Mouse (Mus musculus) left cerebral cortex, adult 8-10 months (tissue): Measurements from ENCODE around the gene Cdc42ep5. TPM values are rescaled to one million over a fixed set of nuclear protein-coding genes. Genes with fewer than 3 reads are reported as not detected.

Experiments
- DNase-seq, 2 experiments: peaks; one replicate each; pipeline ENCODE4 v3.0.0; 2022; ENCODE audit warnings: low spot score in 2 of 2
- total RNA-seq, 4 experiments: library from RNA; stranded (reverse); gene quantifications; 2 replicates each; pipeline ENCODE4 v1.2.4; 2022

Cdc42ep5 gene
- total RNA-seq, 4 experiments from 2014 or later: 1.0 to 2.3 (median 1.6) TPM

DNA sequence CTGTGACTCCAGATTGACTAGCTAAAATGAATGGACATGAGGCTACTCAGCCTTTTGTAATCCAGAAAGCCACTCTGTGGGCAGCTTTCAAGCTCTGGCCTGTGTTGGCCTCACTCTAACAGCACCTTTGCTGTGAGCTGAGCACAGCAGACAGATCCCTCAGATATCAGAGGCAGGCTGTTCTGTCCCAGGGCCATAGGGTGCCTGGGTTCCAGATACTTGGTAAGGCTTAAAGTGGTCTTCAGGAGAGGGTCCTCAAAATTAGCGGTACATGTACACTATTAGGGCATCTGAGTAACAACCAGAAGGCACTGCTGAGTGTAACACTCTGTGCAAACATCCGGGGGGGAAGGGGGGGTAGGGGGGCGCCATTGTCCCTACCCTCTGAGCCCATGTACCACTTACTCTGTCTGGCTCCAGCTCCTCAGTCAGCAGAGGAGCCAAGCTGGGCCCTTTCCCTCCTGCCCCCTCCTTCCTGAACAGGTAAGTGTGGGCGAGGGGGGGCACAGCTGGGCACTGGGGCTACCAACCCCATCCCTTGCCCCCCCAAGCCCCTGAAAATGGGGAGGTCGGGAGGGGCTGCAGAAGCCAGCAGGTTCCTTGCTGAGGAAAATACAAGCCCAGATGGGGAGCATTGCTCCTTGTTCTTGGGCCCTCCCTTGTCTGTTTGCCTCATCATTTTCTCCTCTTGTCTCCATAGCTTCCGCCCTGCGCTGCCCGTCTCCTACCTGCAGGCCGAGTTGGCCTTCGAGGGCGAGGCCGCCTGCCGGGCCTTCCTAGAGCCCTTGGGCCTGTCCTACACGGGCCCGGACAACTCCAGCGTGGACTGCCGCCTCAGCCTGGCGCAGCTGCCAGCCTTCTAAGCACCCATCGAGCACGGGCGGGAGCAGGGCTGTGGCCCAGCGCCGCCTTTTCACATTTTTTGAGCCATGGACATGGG is 18.1 kb downstream of the Cdc42ep5 start:
- DNase-seq: peak in 1 of 2 experiments; percentile 17

DNA sequence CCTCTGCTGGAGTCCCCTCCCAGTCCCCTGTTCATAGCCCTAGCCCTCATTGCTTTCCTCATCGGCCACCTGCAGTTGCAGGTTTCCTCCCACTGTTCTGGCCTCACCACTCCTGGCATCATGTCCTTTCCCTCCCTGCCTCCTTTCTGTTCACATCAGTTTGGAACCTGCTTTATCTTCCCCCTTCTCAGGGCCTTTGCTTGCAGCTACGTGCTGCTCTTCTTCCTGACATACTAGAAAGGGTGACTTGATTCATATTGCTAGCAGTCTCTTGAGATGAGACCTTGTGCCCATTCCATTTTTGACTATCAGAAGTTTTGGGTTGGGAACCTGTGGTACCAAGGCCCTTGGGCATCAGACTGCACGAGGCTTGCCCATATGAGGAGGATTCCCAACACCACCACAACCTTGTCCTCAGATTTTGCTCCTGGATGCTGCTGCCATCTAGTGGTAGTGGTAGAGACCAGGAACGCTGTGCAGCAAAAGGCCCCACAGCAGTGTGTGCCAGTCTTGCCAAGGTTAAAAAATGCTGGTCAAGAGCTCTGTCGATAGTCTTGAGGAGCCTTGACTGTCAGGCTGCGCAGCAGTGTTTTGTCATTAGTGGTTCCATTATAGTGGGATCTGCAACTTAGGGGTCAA is 19.0 kb downstream of the Cdc42ep5 start:
- peak in 1 of 2 experiments; percentile 43 for DNase-seq

DNA sequence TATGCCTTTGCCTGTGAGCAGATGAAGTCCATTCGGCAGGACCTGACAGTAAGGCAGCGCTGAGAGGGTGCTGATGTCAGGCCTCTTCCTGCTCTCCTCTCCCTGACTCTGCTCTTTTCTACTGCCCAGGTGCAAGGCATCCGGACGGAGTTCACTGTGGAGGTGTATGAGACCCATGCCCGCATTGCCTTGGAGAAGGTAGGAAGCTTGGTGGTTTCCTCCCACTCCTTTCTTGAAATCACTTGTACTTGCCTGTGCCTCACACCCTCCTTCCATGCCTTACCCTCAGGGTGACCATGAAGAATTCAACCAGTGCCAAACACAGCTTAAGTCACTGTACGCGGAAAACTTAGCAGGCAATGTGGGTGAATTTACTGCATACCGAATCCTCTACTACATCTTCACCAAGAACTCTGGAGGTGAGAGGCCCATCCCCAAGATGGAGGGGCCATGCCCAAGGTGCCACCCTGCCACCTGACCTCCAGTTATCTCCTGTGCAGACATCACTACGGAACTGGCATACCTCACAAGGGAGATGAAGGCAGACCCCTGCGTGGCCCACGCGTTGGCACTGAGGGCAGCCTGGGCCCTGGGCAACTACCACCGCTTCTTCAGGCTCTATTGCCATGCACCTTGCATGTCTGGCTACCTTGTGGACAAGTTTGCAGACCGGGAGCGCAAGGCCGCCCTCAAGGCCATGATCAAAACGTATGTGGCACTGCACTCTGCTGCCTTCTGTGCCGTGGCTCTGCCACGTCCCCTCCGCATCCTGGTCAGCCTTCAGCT is 19.7 kb downstream of the Cdc42ep5 start:
- DNase-seq: no peak

GRCm38 (mm10) chr7:4144046-4144445 is 20.6 kb downstream of the Cdc42ep5 start:
- no peak for DNase-seq

DNA sequence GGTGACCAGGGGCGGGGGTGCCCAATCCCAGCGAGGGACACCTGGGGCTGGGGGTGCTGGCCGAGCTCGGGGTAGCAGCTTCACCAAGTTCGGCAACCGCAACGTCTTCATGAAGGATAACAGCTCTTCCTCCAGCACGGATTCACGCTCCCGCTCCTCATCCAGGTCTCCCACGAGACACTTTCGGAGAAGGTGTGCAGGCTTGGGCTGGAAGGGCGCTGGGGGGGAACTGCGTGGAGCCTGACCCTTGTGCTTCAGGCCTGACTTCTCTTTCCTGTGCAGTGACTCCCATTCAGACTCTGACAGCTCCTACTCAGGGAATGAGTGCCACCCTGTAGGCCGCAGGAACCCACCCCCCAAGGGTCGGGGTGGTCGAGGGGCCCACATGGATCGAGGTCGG is 21.2 kb downstream of the Cdc42ep5 start:
- DNase-seq: no peak

- DNase-seq: no peak
Observed at GRCm38 (mm10) chr7:4142796-4143445, 21.7 kb downstream of the Cdc42ep5 start.

DNA sequence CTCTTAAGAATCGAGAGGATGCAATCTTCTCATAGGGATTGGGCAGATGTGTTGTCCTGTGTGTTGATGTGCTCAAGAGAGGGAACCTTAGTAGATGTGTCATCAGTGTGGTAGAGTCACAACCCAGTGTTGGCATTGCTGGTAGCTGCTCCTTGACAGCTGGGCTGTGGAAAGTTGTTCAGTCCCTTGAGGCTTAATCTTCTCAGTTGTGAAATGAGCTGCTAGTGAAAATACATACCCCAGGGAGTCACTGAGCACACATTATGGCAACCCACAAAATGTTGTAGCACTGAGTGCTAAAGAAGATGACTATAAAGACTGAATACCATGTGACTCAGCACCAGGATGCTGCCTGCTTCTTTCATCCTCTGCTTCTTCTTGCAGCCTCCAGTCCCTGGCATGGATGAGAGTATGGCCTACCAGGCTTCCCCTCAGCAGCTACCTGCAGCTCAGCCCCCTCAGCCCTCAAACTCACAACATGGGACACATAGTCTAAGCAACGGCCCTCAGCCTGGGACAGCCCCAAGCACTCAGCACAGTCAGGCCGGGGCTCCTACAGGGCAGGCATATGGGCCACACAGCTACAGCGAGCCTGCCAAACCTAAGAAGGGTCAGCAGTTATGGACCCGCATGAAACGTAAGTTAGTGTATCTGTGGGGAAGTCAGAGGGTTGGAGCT is 22.9 kb downstream of the Cdc42ep5 start:
- DNase-seq: no peak

DNA sequence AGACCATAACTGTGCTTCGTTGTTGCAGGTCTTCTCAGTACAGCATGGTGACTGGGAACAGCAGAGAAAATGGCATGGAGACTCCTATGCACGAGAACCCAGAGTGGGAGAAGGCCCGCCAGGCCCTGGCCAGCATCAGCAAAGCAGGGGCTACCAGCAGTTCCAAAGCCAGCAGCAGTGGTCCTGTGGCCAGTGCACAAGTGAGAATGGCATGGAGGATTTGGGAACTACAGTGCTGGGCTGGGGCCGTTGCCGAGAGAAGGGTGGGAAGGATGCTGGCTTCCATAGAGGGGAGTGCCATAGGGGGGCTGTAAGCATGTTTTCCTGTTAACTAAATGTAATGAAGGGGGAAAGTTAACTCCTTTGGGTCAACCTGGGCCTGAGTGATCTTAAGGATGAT is 25.3 kb downstream of the Cdc42ep5 start:
- peak in 1 of 2 experiments; percentile 6 for DNase-seq

- DNase-seq: no peak
Observed at GRCm38 (mm10) chr7:4138671-4139070, 26.0 kb downstream of the Cdc42ep5 start.

- no peak for DNase-seq
Observed at GRCm38 (mm10) chr7:4138181-4138580, 26.5 kb downstream of the Cdc42ep5 start.

GRCm38 (mm10) chr7:4137746-4138145 is 26.9 kb downstream of the Cdc42ep5 start:
- DNase-seq: peak in 1 of 2 experiments; percentile 18

GRCm38 (mm10) chr7:4136771-4137531 is 27.7 kb downstream of the Cdc42ep5 start, which contains the start of gene Leng8:
TSS of gene Leng8 (plus strand) at chr7:4137039.
- DNase-seq: peak; percentile 99

DNA sequence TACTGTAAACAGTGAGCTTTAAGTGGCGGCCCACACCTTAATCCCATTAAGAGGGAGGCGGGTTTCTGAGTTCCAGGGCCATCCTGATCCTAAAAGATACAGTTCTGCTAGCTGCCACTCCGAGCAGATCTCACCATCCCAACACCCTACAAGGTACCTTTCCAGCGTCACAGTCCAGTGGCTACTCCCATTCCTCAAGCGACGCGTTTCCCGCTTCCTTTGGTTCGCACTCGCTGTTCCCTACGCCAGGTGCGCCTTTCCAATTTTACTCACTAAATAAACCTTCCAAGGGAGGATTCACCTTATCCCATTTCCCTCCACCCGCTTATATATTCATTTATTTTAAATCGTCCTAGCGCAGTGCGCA is 28.3 kb downstream of the Cdc42ep5 start:
- peak in 1 of 2 experiments; percentile 67 for DNase-seq

DNA sequence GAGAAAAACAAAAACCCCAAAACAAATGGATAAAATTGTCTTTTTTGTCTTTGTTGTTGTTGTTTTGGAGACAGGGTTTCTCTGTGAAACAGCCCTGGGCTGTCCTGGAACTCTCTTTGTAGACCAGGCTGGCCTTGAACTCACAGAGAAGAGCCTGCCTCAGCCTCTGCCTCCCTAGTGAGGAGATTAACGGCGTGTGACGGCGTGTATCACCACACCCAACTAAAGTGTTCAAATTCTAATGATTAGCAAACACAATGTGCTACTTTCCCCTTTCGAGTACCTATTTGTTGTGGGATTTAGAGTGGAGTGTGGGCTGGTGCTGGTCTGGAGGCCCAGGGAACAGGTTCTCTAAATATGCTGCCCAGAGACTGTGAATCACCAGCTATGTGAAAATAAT is 29.7 kb downstream of the Cdc42ep5 start:
- peak in 1 of 2 experiments; percentile 4 for DNase-seq

DNA sequence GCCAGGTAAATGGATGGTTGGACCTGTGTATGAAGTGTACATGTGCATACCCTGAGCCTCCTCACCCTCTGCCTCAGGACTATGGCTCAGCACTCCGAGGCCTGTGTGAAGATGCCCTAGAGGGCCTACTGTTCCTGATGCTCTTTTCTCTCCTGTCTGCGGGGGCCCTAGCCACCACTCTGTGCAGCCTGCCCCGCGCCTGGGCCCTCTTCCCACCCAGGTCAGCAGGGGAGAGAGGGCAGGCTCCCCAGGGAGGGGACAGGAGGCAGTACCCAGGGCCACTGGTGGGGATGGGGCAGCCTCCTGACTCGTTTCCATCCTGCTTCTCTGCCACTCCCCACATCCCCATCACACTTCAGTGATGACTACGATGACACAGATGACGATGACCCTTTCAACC is 31.7 kb downstream of the Cdc42ep5 start:
- DNase-seq: no peak

- DNase-seq: peak in 1 of 2 experiments; percentile 80
Observed at GRCm38 (mm10) chr7:4132581-4132980, 32.1 kb downstream of the Cdc42ep5 start.

GRCm38 (mm10) chr7:4131964-4132363 is 32.7 kb downstream of the Cdc42ep5 start:
- DNase-seq: no peak

DNA sequence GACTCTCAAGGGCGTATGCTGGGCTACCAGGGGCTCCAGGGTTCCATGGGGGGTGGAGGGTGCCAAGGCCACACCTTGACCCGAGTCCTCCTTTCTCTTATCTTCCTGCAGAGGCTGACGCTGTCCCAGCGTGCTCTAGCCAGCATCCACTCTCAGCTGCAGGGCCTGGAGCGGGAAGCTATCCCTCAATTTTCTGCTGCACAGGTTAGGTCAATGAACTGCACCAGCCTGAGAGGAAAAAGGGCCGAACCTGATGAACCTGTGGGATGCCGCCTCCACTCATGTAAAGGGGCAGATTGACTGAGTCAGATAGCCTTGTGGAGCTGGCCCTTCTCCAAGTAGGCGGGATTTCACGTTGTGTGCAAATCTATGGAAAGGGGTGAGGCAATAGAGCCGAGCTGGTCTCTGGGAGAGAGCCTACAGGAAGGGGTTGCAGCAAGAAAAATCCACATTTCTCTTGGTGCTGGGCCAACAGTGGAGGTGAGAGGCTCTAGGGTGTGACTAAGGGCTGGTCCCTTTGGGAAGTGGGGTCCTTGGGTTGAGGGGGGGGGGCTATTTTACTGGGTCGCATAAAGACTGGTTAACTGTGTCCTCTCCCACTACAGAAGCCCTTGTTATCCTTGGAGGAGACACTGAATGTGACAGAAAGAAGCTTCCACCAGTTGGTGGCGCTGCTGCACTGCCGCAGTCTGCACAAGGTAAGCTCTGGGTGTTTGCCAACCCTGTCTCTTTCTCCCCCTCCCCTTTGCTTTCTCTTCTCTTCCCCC is 33.8 kb downstream of the Cdc42ep5 start:
- DNase-seq: peak in 1 of 2 experiments; percentile 74

- no peak for DNase-seq
Observed at GRCm38 (mm10) chr7:4128860-4129259, 35.8 kb downstream of the Cdc42ep5 start.
